Mouse (Mus musculus): ENCODE results near the gene Dhrs7c.

The Dhrs7c gene

GRCm38 (mm10) chr11:67797931-67798330 lies at the start of gene Dhrs7c:
Gene Dhrs7c, plus strand, starts transcription at chr11:67798187.
- ChIA-PET CTCF (no interaction called here), POLR2A (interaction anchor here in 1 of 4 experiments (0.6 kb wide), 1 partner anchor 580 kb away, joined by 3 read pairs; no protein-coding TSS in a partner anchor)

GRCm38 (mm10) chr11:67756287-67756686 lies 41.7 kb upstream of the Dhrs7c start:
- ChIA-PET POLR2A (no interaction called here), CTCF (interaction anchor here in 1 of 4 experiments (0.7 kb wide), 1 partner anchor 1508 kb away, joined by 3 read pairs; no protein-coding TSS in a partner anchor)

GRCm38 (mm10) chr11:67757373-67758167 lies 40.4 kb upstream of the Dhrs7c start:
- POLR2A ChIA-PET: no interaction called here
- CTCF ChIA-PET: interaction anchor here (0.6 to 1.9 kb wide), 7 partner anchors 9 to 710 kb away, joined by 3 to 6 read pairs (median 3); no protein-coding TSS in a partner anchor

GRCm38 (mm10) chr11:67771053-67771452 lies 26.9 kb upstream of the Dhrs7c start, which contains the start of gene Glp2r:
Gene Glp2r, minus strand, starts transcription at chr11:67771153.
- POLR2A ChIA-PET: no interaction called here
- CTCF ChIA-PET: no interaction called here

DNA sequence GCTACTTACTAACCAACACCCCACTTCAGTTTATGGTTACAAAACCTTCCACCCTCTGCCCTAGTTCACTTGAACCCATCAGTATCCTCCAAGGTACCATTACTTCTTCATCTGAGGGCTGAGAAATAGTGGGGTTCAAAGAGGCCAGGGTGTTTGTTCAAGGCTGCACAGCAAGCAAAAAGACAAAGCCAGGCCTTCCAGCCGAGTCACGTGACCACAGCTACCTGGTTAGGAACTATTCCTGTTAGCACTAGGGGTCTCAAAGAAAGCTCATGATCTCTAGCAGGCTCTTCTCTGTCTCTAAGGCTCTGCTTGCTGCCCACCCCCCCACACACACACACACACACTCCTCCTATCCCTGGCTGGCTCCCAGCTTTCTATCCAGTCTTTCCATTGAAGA lies 26.3 kb upstream of the Dhrs7c start:
- ChIA-PET POLR2A (no interaction called here), CTCF (interaction anchor here in 1 of 4 experiments (0.7 kb wide), 1 partner anchor 21 kb away, joined by 3 read pairs; no protein-coding TSS in a partner anchor)

DNA sequence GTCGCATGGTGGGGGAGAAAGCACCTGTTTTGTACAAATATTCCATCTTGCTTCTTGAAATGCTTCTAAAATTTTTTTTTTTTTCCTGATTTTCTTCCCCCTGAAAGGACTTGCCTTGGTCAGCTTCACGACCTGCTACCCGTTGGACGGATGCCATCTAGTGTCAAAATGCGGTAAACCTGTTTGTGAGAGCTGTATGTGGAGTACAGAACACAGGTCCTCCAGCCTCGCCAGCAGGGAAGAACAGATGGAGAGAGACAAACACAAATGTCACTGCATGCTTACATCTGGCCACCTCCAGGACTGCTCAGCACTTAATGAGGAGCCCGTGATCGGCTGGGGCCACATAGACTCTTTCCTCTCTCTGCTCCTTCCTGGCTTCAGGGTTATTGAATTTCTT lies 25.4 kb upstream of the Dhrs7c start:
- CTCF ChIA-PET: interaction anchor here in 3 of 4 experiments (0.6 to 1.1 kb wide), 9 partner anchors 13 to 662 kb away, joined by 3 to 7 read pairs (median 4); no protein-coding TSS in a partner anchor
- POLR2A ChIA-PET: no interaction called here

DNA sequence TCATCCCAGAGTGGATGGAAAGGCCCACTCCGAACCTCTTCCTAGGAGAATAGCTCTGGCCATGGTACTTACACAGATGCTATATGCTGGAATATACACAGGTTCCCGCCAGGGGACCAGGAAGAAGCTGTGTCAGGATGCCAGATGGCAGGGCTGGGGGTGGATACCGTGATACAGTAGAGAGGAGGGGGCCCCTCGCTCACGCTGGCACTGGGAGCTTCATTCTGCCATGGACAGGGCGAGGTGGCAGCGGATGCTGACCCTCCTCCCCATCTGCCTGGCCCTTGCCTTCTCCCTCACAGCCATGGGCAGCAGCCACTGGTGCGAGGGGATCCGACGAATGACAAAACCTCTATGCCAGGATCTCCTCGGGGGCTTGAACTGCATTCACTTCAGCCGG lies 23.6 kb upstream of the Dhrs7c start, which contains the start of gene Gsg1l2:
Gene Gsg1l2 (plus strand): TSS at position 230 of the 400 bp plus-strand sequence.
- CTCF ChIA-PET: interaction anchor here in 1 of 4 experiments (0.5 kb wide), 1 partner anchor 673 kb away, joined by 3 read pairs; no protein-coding TSS in a partner anchor
- POLR2A ChIA-PET: interaction anchor here in 1 of 4 experiments (0.7 kb wide), 1 partner anchor 628 kb away, joined by 3 read pairs; no protein-coding TSS in a partner anchor

GRCm38 (mm10) chr11:67790182-67790581 lies 7.8 kb upstream of the Dhrs7c start:
- POLR2A ChIA-PET: no interaction called here
- CTCF ChIA-PET: no interaction called here

- ChIA-PET CTCF (interaction anchor here in 1 of 4 experiments (0.5 kb wide), 1 partner anchor 20 kb away, joined by 3 read pairs; no protein-coding TSS in a partner anchor), POLR2A (interaction anchor here in 1 of 4 experiments (0.7 kb wide), 1 partner anchor 778 kb away, joined by 3 read pairs; no protein-coding TSS in a partner anchor)
Measured at GRCm38 (mm10) chr11:67800130-67800723, 2.2 kb downstream of the Dhrs7c start.

GRCm38 (mm10) chr11:67801169-67801568 lies 3.2 kb downstream of the Dhrs7c start:
- ChIA-PET POLR2A (no interaction called here), CTCF (no interaction called here)

GRCm38 (mm10) chr11:67805538-67805937 lies 7.6 kb downstream of the Dhrs7c start:
- CTCF ChIA-PET: interaction anchor here in 3 of 4 experiments (0.6 to 1.4 kb wide), 11 partner anchors 9 to 690 kb away, joined by 3 to 7 read pairs (median 5); no protein-coding TSS in a partner anchor
- POLR2A ChIA-PET: interaction anchor here in 2 of 4 experiments (0.6 to 1.5 kb wide), 3 partner anchors 26 to 886 kb away, joined by 3 read pairs; partner anchors contain the start of gene Myh10 (in 1 of the 2)

GRCm38 (mm10) chr11:67806832-67807597 lies 9.0 kb downstream of the Dhrs7c start:
- POLR2A ChIA-PET: interaction anchor here in 1 of 4 experiments (0.7 kb wide), 1 partner anchor 20 kb away, joined by 3 read pairs; no protein-coding TSS in a partner anchor
- CTCF ChIA-PET: interaction anchor here in 1 of 4 experiments (0.6 kb wide), 1 partner anchor 610 kb away, joined by 5 read pairs; no protein-coding TSS in a partner anchor

DNA sequence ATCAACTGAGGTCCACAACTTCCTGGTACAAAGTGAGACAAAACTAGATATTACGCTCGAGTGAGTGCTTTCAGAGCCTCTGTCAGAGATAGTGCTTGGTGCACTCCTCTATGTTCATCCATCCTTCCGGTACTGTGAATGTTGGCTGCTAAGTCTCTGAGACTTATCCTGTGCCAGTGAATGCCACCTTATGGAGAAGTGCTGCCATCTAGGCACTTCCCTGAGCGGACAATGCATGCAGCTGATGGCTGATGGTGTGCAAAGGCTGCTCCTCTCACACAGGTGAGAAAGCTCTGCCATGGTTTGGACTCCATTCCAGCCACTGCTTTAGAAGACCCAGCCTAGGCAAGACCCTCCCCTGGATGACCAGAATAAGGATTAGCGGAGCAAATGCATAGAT lies 10.1 kb downstream of the Dhrs7c start:
- CTCF ChIA-PET: no interaction called here
- POLR2A ChIA-PET: interaction anchor here in 1 of 4 experiments (1.2 kb wide), 1 partner anchor 13 kb away, joined by 3 read pairs; no protein-coding TSS in a partner anchor

DNA sequence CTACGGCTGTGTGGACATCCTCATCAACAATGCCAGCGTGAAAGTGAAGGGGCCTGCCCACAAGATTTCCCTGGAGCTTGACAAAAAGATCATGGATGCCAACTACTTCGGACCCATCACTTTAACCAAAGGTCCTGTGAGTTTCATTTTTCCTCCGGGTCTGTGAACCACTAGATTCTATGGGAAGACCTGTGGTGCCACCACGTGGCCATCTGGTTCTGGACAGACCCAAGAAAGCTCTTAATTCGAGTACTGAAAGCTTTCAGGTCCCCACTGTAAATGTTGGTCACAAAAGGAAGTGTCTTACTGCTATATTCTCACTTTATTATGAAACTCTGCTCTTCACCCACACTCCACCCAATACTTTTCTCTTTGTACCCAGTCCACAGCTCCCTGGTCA lies 13.5 kb downstream of the Dhrs7c start:
- ChIA-PET POLR2A (no interaction called here), CTCF (interaction anchor here in 1 of 4 experiments (0.6 kb wide), 1 partner anchor 39 kb away, joined by 3 read pairs; no protein-coding TSS in a partner anchor)

DNA sequence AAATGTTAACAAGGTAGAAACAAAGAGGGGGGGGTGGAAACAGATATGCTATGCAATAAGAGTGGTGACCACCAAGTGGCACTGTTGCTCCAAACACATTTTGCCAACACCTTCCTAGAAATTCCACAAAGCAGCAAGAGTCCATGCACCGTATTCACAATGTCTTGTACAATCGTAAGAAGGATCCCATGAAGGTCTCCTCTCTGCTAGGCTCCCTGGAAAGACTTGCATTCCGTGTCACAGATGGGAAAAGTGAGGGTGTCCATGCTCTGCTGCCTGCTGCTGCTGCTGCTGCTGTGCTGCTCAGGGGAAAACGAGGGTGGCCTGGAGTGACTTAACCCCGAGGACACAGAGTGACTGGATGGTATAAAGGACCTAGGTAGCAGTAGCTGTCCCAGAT lies 21.6 kb downstream of the Dhrs7c start:
- ChIA-PET CTCF (interaction anchor here in 2 of 4 experiments (0.6 to 0.7 kb wide), 2 partner anchors 9 to 20 kb away, joined by 3 to 4 read pairs; no protein-coding TSS in a partner anchor), POLR2A (no interaction called here)

DNA sequence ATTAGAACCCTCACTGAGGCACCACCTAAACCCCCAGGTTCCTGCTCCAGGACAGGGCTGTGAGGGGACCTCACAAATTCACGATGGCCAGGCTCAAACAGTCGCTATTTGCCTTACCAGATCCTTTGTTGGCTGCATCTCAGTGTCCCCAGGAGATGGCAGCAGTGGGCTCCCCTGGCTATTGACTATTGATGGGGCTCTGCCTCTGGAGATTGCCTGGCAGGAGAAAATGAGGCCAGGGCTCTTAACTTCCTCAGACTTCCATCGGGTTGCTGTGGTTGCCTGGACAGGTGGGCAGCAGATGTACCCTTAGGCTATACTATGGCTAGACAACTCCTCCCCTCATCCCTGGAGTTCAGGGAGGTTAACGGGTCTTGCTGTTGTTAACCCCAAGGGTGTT lies 22.2 kb downstream of the Dhrs7c start:
- POLR2A ChIA-PET: no interaction called here
- CTCF ChIA-PET: interaction anchor here in 2 of 4 experiments (0.6 to 0.7 kb wide), 2 partner anchors 9 to 20 kb away, joined by 3 to 4 read pairs; no protein-coding TSS in a partner anchor

DNA sequence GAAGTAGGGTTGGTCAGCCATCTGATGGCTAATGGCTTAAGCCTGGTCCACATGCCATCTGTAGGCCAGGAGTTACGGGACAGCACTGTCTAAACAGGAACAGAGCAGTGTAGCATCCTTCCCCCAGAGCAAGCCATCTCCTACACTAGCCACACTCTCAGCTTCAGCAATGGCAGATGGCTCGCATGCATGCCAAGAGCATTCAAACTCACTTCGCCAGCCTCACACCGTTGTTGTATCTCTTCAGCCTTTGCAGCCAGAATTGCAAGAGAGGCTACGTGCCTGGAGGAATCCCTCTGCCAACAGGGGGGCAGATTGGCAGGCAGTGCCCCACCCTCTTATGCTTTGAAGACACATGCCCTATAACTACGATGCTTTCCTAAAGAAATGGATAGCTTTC lies 23.6 kb downstream of the Dhrs7c start:
- POLR2A ChIA-PET: interaction anchor here in 1 of 4 experiments (0.9 kb wide), 1 partner anchor 13 kb away, joined by 3 read pairs; no protein-coding TSS in a partner anchor
- CTCF ChIA-PET: interaction anchor here in 1 of 4 experiments (1.0 kb wide), 1 partner anchor 21 kb away, joined by 3 read pairs; no protein-coding TSS in a partner anchor

GRCm38 (mm10) chr11:67828360-67829059 lies 30.5 kb downstream of the Dhrs7c start:
- CTCF ChIA-PET: no interaction called here

More at GRCm38 (mm10) chr11:67828360-67829059, 30.5 kb downstream of the Dhrs7c start:
- POLR2A ChIA-PET: interaction anchor here in 1 of 4 experiments (0.6 kb wide), 1 partner anchor 1958 kb away, joined by 4 read pairs; no protein-coding TSS in a partner anchor

Data from embryonic stem cell, embryonic (primary cell).